Mouse (Mus musculus) heart, embryonic 14.5 days (tissue): ENCODE data around the gene Ugt1a10. TPM values are rescaled to one million over a fixed set of nuclear protein-coding genes. Genes with fewer than 3 reads are reported as not detected.

Source experiments
- ATAC-seq: fragments of 200-750 bp; cut with Nextera tagmentation; 2 replicates; pipeline ENCODE4 v1.8.0; 2017; ENCODE audit warnings: low read depth, moderate TSS enrichment; ENCODE audit not compliant: insufficient number of reproducible peaks, insufficient read depth, low FRiP score
- H3K27ac ChIP-seq, 2 experiments: fragments of 200-500 bp in 1 of 2; fragments of 300-500 bp in 1 of 2; sonication (generic) in 1 of 2; replicated peaks in 1 of 2; 2 replicates each; pipeline ENCODE4 v1.5.1; 2012 to 2014; ENCODE audit warnings: low read depth in 2 of 2, low read length in 2 of 2, control low read depth in 1 of 2, mild to moderate bottlenecking in 1 of 2, mixed read lengths in 1 of 2; ENCODE audit not compliant: control insufficient read depth in 1 of 2, insufficient read depth in 1 of 2
- H3K27me3 ChIP-seq: fragments of 300-500 bp; sonication (generic); 2 replicates; pipeline ENCODE4 v1.6.1; 2014; ENCODE audit warnings: mild to moderate bottlenecking, low read length, control low read depth; ENCODE audit not compliant: control insufficient read depth, insufficient read depth
- H3K36me3 ChIP-seq: fragments of 300-500 bp; sonication (generic); 2 replicates; pipeline ENCODE4 v1.6.1; 2014; ENCODE audit warnings: mild to moderate bottlenecking, control low read depth, low read length, mixed read lengths; ENCODE audit not compliant: control insufficient read depth, insufficient read depth
- H3K4me1 ChIP-seq, 2 experiments: fragments of 200-500 bp in 1 of 2; fragments of 300-500 bp in 1 of 2; sonication (generic) in 1 of 2; 2 replicates each; pipeline ENCODE4 v1.6.1; 2012 to 2014; ENCODE audit warnings: low read length in 2 of 2, control low read depth in 1 of 2, mixed read lengths in 1 of 2; ENCODE audit not compliant: control insufficient read depth in 2 of 2, insufficient read depth in 2 of 2
- H3K4me2 ChIP-seq: fragments of 300-500 bp; sonication (generic); 2 replicates; pipeline ENCODE4 v1.6.1; 2014; ENCODE audit warnings: mild to moderate bottlenecking, low read length
- H3K4me3 ChIP-seq, 2 experiments: fragments of 200-500 bp in 1 of 2; fragments of 300-500 bp in 1 of 2; sonication (generic) in 1 of 2; 2 replicates each; pipeline ENCODE4 v1.5.1; 2012 to 2014; ENCODE audit warnings: low read length in 2 of 2, mild to moderate bottlenecking in 2 of 2, control low read depth in 1 of 2, low read depth in 1 of 2, moderate library complexity in 1 of 2; ENCODE audit not compliant: control insufficient read depth in 1 of 2, insufficient read depth in 1 of 2
- H3K9ac ChIP-seq: fragments of 300-500 bp; sonication (generic); 2 replicates; pipeline ENCODE4 v1.6.1; 2014; ENCODE audit warnings: mild to moderate bottlenecking, low read length
- H3K9me3 ChIP-seq: fragments of 300-500 bp; sonication (generic); 2 replicates; pipeline ENCODE4 v1.6.1; 2016; ENCODE audit warnings: low read length, control low read depth; ENCODE audit not compliant: control insufficient read depth
- WGBS: fragments of 180-500 bp; shearing (Covaris S2); extraction: QIAGEN DNeasy Blood & Tissue Kit; methylation state at CpG from one replicate; pipeline ENCODE4 v1.1.7; 2014; 5-methylcytosine and 5-hydroxymethylcytosine counted together
- polyA plus RNA-seq: library from polyadenylated mRNA; unstranded; fragments of >200 nt; fragmentation: Nextera tagmentation; extraction: Ambion mirVana; gene quantifications from 2 replicates; pipeline ENCODE4 v1.2.1, GENCODE M21; 2014

The Ugt1a10 gene
- polyA plus RNA-seq, 1 experiment from 2014 or later = not detected

DNA sequence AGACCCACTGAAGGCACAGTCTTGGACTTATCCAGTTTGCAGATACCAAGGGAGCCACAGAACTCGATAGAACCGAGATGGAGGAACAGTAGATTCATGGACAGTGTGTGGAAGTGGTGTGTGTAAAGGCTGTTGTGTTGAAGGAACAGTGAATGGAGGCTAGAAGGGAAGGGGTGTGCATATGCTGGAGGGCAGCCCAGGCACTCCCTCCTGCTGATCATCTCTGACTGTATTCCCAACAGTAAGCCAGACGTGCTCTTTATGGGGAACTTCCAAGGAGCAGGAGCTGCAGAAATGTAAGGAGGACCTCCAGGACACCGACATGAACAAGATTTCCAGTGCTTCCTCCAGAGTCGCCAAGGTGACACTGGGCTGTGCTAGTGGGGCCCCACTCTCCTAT lies 194.8 kb downstream of the Ugt1a10 start:
- Histone ChIP-seq H3K27ac (no peak overlapping the region), H3K4me1 (no peaks in the 10 kb centered on the region), H3K4me2 (no peak overlapping the region), H3K36me3 (no peaks in the 10 kb centered on the region), H3K9me3 (peaks cover 95% of the 10 kb centered on the region), H3K9ac (no peak overlapping the region), H3K4me3 (no peak overlapping the region), H3K27me3 (no peaks in the 10 kb centered on the region)
- WGBS = 70% methylated on average over 5 of the region's 5 CpGs
- no peak for ATAC-seq

DNA sequence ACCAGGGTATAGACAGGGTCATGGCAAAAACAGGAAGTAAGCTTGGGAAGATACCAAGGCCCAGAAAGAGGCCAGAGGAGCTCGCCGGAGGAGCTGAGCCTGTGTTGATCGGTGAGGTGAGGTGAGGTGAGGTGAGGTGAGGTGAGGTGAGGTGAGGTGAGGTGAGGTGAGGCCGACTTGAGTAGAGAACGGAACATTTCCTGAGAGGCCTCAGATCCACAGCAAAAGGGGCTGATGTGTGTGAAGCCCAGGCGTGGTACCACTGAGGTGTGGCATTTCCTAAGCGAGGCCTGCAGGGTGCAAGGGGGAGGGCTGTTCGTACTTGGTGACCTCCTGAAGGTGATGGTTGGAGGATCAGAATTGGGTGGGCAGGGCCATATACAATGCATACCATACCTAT lies 197.9 kb downstream of the Ugt1a10 start:
- no peak overlapping the region for H3K4me3 ChIP-seq
- WGBS = 70% methylated on average over 8 of the region's 8 CpGs
- ATAC-seq = no peak
- H3K4me1 ChIP-seq = no peaks in the 10 kb centered on the region
- H3K27me3 ChIP-seq = no peaks in the 10 kb centered on the region
- no peak overlapping the region for H3K27ac ChIP-seq
- H3K4me2 ChIP-seq = no peak overlapping the region
- no peaks in the 10 kb centered on the region for H3K36me3 ChIP-seq
- H3K9me3 ChIP-seq = peaks cover 87% of the 10 kb centered on the region
- no peak overlapping the region for H3K9ac ChIP-seq

DNA sequence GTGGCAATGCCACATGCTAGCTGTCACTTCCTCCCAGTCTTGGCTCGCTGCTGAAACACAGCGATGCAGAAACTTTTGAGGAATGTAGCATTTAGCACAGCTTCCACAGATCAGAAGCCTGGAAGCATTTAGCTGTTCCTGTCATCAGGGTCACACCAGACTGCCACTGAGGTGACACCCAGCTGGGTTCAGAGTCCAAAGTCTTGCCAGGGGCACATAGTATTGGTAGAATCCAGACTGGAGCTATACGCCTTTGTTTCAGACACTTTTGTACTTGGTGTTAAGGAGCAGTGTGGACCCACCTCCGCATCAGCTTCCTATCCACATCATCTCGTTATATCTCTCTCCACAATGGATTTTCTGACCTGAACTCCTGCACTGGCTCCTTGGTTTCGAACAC lies 198.4 kb downstream of the Ugt1a10 start:
- 61% methylated on average over 6 of the region's 6 CpGs for WGBS
- Histone ChIP-seq H3K9me3 (peaks cover 82% of the 10 kb centered on the region), H3K36me3 (no peaks in the 10 kb centered on the region), H3K27ac (no peak overlapping the region), H3K27me3 (no peaks in the 10 kb centered on the region), H3K4me2 (no peak overlapping the region), H3K9ac (no peak overlapping the region), H3K4me1 (no peaks in the 10 kb centered on the region), H3K4me3 (no peak overlapping the region)
- no peak for ATAC-seq

GRCm38 (mm10) chr1:88254793-88255465 lies 199.7 kb downstream of the Ugt1a10 start:
- 76% methylated on average over 12 of the region's 12 CpGs for WGBS
- no peak overlapping the region for H3K9ac ChIP-seq
- H3K27me3 ChIP-seq = no peaks in the 10 kb centered on the region
- peak; percentile 1; the same call in 1 of the 2 replicates for ATAC-seq
- peaks cover 68% of the 10 kb centered on the region for H3K9me3 ChIP-seq
- H3K36me3 ChIP-seq = no peaks in the 10 kb centered on the region
- no peak overlapping the region for H3K27ac ChIP-seq
- H3K4me2 ChIP-seq = no peak overlapping the region
- H3K4me3 ChIP-seq = no peak overlapping the region
- H3K4me1 ChIP-seq = peaks cover 6 to 7% of the 10 kb centered on the region in 2 experiments

- 54% methylated on average over 2 of the region's 2 CpGs for WGBS
Observed at GRCm38 (mm10) chr1:88255466-88255857, 200.3 kb downstream of the Ugt1a10 start.

DNA sequence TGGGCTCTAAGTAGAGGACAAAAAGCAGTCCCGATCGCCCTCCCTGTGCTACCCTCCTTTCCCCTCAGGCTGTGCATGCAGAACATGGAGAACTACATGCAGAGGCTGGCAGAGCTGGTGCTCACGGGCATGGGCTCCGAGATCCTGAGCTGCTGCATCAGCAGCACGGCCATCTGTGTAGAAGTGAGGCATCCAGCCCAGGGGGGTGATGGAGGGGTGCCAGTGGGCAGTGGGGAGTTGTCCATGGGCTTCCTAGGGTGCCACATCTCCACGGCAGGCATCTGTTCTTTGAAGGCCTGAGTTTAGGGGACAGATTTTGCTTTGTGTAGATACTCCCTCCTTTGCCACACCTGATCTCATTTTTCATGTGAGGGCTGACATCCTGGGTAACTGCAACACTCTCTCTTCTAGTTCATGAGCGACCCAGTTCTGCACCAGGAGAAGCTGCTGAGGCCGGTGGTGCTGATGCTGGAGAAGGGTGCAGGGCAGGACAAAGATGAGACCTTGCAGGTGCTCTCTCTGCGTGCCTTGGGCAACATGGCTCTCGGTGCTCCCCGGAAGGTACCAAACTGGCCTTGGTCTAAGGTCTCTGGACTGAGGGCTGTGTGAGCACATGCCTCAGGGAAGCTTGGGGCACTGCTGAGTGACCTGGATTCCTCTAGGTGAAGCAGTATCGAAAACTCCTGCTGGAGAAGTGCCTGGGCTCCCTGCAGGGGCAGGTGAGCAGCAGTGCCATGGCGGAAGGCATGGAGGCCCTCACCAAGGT lies 201.0 kb downstream of the Ugt1a10 start:
- no peak for ATAC-seq
- H3K36me3 ChIP-seq = peaks cover 12% of the 10 kb centered on the region
- H3K27ac ChIP-seq = no peak overlapping the region
- 74% methylated on average over 13 of the region's 13 CpGs for WGBS
- H3K4me3 ChIP-seq = no peak overlapping the region
- no peak overlapping the region for H3K4me2 ChIP-seq
- H3K9ac ChIP-seq = no peak overlapping the region
- peaks cover 6 to 7% of the 10 kb centered on the region in 2 experiments for H3K4me1 ChIP-seq
- H3K9me3 ChIP-seq = peaks cover 56% of the 10 kb centered on the region
- no peaks in the 10 kb centered on the region for H3K27me3 ChIP-seq

More at GRCm38 (mm10) chr1:88255466-88255857, 200.3 kb downstream of the Ugt1a10 start:
- Histone ChIP-seq H3K27ac (no peak overlapping the region), H3K9ac (no peak overlapping the region), H3K4me2 (no peak overlapping the region), H3K36me3 (peaks cover 5% of the 10 kb centered on the region; the same call in 1 of the 2 replicates), H3K27me3 (no peaks in the 10 kb centered on the region), H3K4me1 (peaks cover 6 to 7% of the 10 kb centered on the region in 2 experiments), H3K4me3 (no peak overlapping the region), H3K9me3 (peaks cover 63% of the 10 kb centered on the region)
- ATAC-seq = peak; percentile 0; the same call in 1 of the 2 replicates

GRCm38 (mm10) chr1:88256886-88257663 lies 201.9 kb downstream of the Ugt1a10 start:
- WGBS = 71% methylated on average over 10 of the region's 10 CpGs
- H3K27ac ChIP-seq = no peak overlapping the region
- H3K9me3 ChIP-seq = peaks cover 50% of the 10 kb centered on the region
- no peak overlapping the region for H3K9ac ChIP-seq
- H3K36me3 ChIP-seq = peaks cover 21% of the 10 kb centered on the region
- ATAC-seq = no peak
- no peak overlapping the region for H3K4me2 ChIP-seq
- H3K4me1 ChIP-seq = peaks cover 7 to 12% of the 10 kb centered on the region in 2 experiments
- H3K4me3 ChIP-seq = no peak overlapping the region
- no peaks in the 10 kb centered on the region for H3K27me3 ChIP-seq
